Mouse (Mus musculus) kidney, adult 2 months (tissue): ENCODE data around the gene Ush1c. TPM values are rescaled to one million over a fixed set of nuclear protein-coding genes. Genes with fewer than 3 reads are reported as not detected.
A peak's percentile ranks its signal among the peaks of the same experiment; 100 is the strongest.
"Not testable (repeated sequence)": the region's sequence is repeated elsewhere in the genome, so short reads cannot be mapped to it uniquely, and the experiment has no call there.

Source experiments
- DNase-seq: peaks from one replicate; pipeline ENCODE4 v3.0.0; 2021
- H3K27ac ChIP-seq: fragments of 200-500 bp; 2 replicates; pipeline ENCODE4 v1.5.1; 2012; ENCODE audit warnings: low read depth, low read length, control low read depth, inconsistent platforms; ENCODE audit not compliant: insufficient read depth
- H3K27me3 ChIP-seq: fragments of 200-500 bp; replicated peaks from 2 replicates; pipeline ENCODE4 v1.6.1; 2012; ENCODE audit warnings: mild to moderate bottlenecking, moderate library complexity, low read length, inconsistent platforms; ENCODE audit not compliant: control insufficient read depth, insufficient read depth
- H3K36me3 ChIP-seq: fragments of 200-500 bp; 2 replicates; pipeline ENCODE4 v1.6.1; 2012; ENCODE audit warnings: mild to moderate bottlenecking, moderate library complexity, low read length, inconsistent platforms; ENCODE audit not compliant: control insufficient read depth, insufficient read depth
- H3K4me1 ChIP-seq: fragments of 200-500 bp; 2 replicates; pipeline ENCODE4 v1.6.1; 2011; ENCODE audit warnings: low read length; ENCODE audit not compliant: control insufficient read depth, insufficient read depth
- H3K4me3 ChIP-seq: fragments of 200-500 bp; 2 replicates; pipeline ENCODE4 v1.5.1; 2011; ENCODE audit warnings: mild to moderate bottlenecking, low read depth, low read length, control low read depth; ENCODE audit not compliant: insufficient read depth
- CTCF ChIP-seq: fragments of 200-500 bp; conservative IDR thresholded peaks from 2 replicates; pipeline ENCODE4 v1.5.1; 2011; ENCODE audit warnings: low read depth, mild to moderate bottlenecking, control low read depth, low read length, moderate library complexity, mixed read lengths; ENCODE audit not compliant: insufficient read depth, insufficient read length
- POLR2A ChIP-seq: fragments of 200-500 bp; IDR thresholded peaks from one replicate; pipeline ENCODE4 v1.6.1; 2011; ENCODE audit warnings: low read depth, low read length, control low read depth
- WGBS: fragments of 180-500 bp; shearing (Covaris S2); methylation state at CpG from one replicate; pipeline ENCODE4 v1.1.7; 2018; 5-methylcytosine and 5-hydroxymethylcytosine counted together
- polyA plus RNA-seq: library from polyadenylated mRNA; depleted of rRNA; stranded (reverse); fragments of >200 nt; gene quantifications from 2 replicates; pipeline ENCODE4 v1.2.3, GENCODE M21; 2012

Gene Ush1c
- polyA plus RNA-seq, 1 experiment: 52.4 TPM

DNA sequence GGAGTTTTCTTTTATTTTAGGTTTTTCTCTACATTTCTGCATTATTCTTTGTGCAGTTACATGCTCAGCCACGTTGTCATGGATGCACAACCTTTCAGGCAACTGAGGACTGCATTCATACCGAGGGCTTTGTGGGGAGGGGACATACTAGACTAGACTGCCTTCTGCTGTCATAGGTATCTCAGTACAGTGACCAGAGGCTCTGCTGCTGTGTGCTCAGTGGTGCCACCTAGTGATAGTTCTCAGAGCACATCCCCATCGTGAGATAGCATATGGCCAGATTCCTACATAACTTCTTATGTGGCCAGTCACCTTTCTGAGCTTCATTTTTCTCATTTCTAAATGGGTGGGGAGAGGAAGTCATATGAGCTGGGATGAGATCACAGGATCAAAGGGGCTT lies 56.7 kb downstream of the Ush1c start:
- TF ChIP-seq CTCF (peak; percentile 92), POLR2A (no peak)
- H3K4me3 ChIP-seq: no peak overlapping the region
- H3K27ac ChIP-seq: no peak overlapping the region
- WGBS: 2% methylated on average over 3 of the region's 3 CpGs
- peak; percentile 46 for DNase-seq
- H3K4me1 ChIP-seq: no peaks in the 10 kb centered on the region
- no peaks in the 10 kb centered on the region for H3K27me3 ChIP-seq
- H3K36me3 ChIP-seq: no peaks in the 10 kb centered on the region

DNA sequence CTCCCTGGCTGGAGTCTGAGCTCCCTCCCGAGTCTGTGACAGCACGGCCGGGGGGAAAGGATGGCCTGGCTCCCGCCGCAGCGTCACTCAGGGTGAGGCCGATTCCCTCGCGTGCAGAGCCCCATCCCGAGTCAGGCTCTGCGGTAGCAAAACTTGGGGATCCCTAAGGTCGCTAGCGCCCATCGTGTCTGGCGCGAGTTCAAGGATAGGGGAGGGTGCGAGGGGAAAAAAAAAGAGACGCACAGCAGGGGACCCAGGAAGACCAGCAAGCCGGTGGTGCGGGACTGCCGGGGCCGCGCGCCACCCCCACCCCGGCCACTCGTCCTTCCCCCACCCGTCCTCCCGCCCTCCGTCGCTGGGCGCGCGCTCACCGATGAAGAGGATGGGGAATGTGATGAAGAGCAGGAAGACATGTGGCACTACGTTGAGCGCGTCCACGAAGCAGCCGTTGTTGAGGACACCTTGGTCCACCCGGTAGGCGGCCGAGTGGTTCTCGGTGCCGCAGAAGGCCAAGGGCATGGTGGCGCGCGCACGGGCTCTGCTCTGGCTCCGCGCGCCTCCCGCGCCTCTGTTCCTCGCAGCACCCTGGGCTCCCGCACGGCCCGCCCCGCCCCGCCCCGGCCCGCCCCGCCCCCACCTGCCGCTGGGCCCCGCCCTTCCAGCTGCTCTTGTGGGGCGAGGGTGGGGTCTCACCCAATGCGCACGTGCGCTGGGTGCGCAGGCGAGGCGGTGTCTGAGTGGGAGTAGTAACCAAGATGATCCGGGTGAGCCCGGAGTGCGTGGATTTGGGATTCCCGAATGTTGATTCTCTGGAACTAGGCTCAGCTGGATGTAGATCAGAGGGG lies 58.6 kb downstream of the Ush1c start, which contains the start of gene Abcc8:
Gene Abcc8 (minus strand): TSS at position 603 of the 845 bp plus-strand sequence.
- H3K27ac ChIP-seq: no peak within 1 kb of the TSS
- no peaks in the 10 kb centered on the region for H3K27me3 ChIP-seq
- no peaks in the 10 kb centered on the region for H3K4me1 ChIP-seq
- H3K4me3 ChIP-seq: no peak within 1 kb of the TSS
- no peaks in the 10 kb centered on the region for H3K36me3 ChIP-seq
- 2% methylated on average over 71 of the region's 75 CpGs for WGBS
- DNase-seq: no peak
- TF ChIP-seq CTCF (no peak), POLR2A (no peak)

DNA sequence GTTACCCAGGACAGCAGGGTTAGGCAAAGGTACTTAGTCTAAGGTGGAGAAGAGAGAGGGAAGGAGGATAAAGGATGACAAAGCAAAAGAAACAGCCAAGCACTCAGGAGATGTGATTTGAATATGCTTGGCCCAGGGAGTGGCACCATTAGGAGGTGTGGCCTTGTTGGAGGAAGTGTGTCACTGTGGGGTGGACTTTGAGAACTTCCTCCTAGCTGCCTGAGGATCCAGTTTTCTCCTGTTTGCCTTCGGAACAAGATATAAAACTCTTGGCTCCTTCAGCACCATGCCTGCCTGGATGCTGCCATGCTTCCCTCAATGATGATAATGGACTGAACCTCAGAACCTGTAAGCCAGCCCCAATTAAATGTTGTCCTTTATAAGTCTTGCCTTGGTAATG lies 69.3 kb downstream of the Ush1c start:
- not testable (repeated sequence) for H3K4me1 ChIP-seq, DNase-seq, H3K4me3 ChIP-seq, H3K27me3 ChIP-seq, H3K36me3 ChIP-seq, H3K27ac ChIP-seq
- 41% methylated on average over 1 of the region's 1 CpGs for WGBS

DNA sequence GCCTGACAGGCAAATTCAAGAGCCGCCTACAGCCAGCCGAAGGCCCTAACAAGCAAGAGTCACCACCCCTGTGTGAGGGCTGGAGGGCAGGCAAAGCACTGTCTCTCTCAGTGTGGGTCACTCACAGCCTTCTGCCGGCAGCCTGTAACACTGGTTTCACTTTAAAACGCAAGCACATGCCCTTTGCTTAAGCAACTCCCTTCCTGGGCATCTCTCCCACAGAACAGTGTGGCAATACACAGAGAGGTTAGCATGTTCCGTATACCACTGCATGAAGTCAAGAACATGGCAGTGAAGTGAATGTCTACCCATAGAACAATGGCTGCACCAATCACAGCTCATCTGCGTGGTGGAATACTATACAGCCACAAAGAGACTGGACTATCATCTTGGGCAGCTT lies 69.9 kb downstream of the Ush1c start:
- no peak overlapping the region for H3K27ac ChIP-seq
- H3K27me3 ChIP-seq: no peaks in the 10 kb centered on the region
- TF ChIP-seq POLR2A (no peak), CTCF (no peak)
- no peaks in the 10 kb centered on the region for H3K36me3 ChIP-seq
- no peak overlapping the region for H3K4me3 ChIP-seq
- no peak for DNase-seq
- 93% methylated on average over 6 of the region's 6 CpGs for WGBS
- no peaks in the 10 kb centered on the region for H3K4me1 ChIP-seq

DNA sequence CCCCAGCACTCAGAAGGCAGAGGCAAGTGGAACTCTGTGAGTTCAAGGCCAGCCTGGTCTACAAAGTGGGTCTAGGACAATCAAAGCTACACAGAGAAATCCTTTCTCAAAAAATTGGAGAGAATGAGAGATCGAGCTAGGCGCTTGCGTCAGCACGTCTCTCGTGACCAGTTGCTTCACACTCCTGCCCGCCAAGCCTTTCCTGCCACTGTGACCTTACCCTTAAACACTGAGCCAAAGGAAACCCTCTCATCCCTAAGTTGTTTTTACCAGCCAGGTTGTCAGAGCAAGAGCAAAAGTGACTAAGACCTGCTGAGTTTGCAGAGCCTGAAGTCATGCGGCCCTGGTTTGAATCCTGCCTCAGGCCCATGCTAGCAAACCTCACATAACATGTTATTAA lies 70.4 kb downstream of the Ush1c start:
- Histone ChIP-seq H3K27me3 (no peaks in the 10 kb centered on the region), H3K36me3 (no peaks in the 10 kb centered on the region), H3K27ac (no peak overlapping the region), H3K4me3 (no peak overlapping the region), H3K4me1 (no peaks in the 10 kb centered on the region)
- WGBS: 93% methylated on average over 7 of the region's 7 CpGs
- no peak for TF ChIP-seq POLR2A
- TF ChIP-seq CTCF: no peak
- no peak for DNase-seq

DNA sequence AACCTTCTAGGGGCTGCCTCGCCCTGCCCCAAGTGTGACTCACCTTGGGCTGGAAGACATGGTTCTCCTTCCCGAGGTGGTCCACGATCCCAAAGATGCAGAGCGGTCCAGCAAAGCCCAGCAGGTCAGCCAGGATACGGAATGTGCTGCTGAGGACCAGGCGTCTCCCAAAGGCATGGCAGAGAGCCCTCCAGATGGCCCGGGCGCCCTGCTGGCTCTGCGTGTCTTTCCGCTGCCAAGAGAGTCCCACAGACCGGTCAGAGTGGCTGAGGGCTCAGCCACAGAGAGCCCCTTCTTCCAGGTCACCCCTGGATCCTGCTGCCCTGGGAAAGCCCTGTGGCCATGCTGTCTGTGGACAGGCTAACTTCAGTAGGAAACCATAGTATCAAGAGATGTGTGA lies 72.4 kb downstream of the Ush1c start:
- no peak for DNase-seq
- Histone ChIP-seq H3K4me1 (no peaks in the 10 kb centered on the region), H3K27me3 (no peaks in the 10 kb centered on the region), H3K4me3 (no peak overlapping the region), H3K36me3 (no peaks in the 10 kb centered on the region), H3K27ac (no peak overlapping the region)
- 91% methylated on average over 11 of the region's 11 CpGs for WGBS
- TF ChIP-seq CTCF (no peak), POLR2A (no peak)

DNA sequence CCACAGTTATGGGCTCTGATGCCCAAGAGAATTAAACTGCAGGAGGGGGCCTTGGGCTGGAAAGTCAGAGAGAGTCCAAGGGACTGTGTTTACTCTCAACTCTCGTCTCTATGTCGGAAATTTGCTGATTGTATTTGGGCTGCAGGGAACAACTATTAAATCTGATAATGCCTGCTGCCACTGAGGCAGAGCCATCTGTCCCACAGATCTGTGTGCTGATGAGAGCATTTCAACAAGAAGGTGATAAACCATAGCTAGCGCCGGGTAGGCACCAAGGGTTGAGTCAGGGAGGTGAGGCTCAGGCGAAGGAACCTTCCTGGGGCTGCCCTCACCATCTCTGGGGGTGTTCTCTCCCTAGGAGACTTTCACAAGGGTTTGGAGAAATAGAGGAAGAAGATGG lies 75.6 kb downstream of the Ush1c start:
- no peak for DNase-seq

More for the DNA sequence above, 75.6 kb downstream of the Ush1c start:
- Histone ChIP-seq H3K27me3 (no peaks in the 10 kb centered on the region), H3K4me1 (no peaks in the 10 kb centered on the region), H3K4me3 (no peak overlapping the region), H3K27ac (no peak overlapping the region), H3K36me3 (no peaks in the 10 kb centered on the region)
- 79% methylated on average over 5 of the region's 5 CpGs for WGBS
- TF ChIP-seq CTCF (no peak), POLR2A (no peak)
